Mouse (Mus musculus) frontal cortex, postnatal 36 days (tissue): Measurements from ENCODE around the gene Pef1.

Source experiments
- DNase-seq, 2 experiments: peaks; one replicate each; pipeline ENCODE4 v3.0.0; 2022; ENCODE audit warnings: low spot score in 2 of 2

Pef1 gene

DNA sequence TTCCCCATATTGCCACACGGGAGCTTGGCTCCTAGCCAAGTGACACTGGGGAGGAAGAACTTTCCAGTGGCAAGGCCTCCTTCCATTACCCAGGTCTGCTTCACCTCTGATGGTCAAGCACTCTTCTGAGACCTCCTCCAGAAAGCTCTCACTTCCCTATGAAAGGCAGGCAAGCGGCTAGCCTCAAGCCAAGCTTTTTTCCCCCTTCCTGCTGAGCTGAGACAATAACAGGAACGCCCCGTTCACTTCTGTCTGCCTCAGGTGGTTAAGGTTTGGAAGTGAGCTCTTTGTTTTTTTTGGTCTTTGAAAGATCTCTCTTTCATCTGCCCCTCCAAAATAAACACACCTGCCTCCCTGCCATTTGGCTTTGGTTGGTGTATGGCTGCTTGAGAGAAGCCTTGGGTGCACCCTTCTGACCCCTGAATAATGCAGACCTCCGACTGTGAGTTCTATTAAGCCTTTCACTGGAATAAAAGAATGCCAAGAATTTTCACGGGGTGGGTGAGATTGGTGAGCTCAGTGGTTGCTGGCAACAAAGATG, at the start of gene Pef1:
TSS of gene Pef1 (plus strand) at position 448 of the 541 bp plus-strand sequence.
- DNase-seq = no peak

DNA sequence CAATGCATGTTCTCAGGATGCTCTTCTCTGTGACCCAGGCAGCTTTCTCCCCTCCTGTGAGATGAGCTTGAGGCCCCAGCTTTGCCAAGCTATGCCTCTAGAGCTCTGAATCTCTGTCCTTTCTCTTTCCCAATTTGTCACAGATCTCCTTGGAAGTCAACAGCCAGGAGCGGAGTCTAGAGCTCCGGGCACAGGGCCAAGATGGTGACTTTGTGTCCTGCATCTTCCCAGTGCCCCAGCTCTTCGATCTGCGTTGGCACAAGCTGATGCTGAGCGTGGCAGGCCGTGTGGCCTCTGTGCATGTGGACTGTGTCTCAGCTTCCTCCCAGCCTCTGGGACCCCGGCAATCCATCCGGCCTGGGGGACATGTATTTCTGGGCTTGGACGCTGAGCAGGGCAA, 49.2 kb upstream of the Pef1 start:
- DNase-seq = no peak

DNA sequence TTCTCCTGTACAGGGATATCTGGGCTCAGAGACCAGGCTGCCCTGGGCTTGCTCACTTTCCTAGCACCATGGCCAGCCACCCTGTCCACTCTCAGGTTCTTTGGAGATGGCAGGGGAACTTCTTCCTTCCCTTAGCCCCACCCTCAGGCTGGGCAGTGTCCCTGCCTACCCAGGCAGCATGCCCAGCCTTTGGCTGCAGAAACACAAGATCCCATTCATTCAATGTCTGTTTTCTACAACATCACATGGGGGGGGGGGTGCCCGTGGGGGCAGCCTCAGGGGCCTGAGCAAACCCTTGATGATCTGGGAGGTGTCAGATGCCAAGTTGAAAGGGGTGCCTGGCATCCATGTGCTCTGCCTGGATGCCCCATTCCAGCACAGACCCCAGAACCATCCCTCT, 47.6 kb upstream of the Pef1 start:
- no peak for DNase-seq

DNA sequence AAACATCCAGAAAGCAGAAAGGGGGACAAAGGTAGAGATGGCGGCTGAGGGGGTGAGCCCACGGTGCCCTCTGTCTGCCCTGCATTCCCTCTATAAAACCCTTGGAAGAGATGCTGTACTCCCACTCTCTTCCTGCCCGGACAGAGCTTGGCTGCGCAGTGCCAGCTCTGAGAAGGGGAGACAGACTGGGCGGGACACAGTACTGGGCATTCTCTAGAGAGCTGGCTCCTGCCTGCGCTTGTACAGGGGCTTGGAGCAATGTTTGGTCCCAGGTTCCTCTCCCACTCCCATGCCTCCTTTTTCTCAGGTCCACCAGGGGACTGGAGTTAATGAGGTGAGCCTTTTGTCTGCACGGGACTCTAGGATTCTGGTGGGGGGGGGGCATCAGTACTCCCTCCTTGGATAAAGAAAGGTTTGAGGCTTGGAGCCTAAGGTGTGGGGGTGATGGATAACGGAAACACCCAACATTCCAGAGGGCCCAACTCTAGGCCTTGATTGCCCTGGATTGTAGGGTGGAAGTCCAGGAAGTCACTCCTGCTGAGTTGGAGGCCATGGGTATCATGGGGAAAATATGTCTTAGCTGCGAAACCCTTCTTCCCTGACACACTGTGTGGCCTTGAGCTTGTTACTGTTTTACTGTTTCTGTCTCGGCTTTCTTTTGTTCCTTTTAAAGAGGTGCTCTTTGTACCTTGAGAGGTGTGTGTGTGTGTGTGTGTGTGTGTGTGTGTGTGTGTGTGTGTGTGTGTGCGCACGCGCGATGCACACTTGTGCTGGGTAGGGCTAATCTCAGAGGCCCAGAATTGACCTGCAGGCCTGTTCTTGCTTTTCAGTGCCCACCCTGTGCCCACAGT, 47.0 kb upstream of the Pef1 start:
- DNase-seq = no peak

DNA sequence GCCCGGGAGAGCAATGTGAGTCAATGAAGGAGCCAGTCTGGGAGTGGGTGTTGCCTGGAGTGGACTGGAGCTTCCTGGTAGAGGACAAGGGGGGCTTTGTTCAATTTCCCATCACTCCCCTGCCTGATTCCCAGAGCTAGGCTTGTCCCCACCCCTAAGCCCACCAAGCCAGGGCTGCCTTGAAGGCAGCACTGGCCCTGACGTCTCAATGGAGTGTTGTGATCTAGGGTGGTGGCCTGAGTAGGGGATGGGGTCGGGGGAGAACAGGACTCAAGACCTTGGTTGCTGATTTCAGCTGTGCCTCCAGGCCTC, 46.4 kb upstream of the Pef1 start:
- DNase-seq = no peak

DNA sequence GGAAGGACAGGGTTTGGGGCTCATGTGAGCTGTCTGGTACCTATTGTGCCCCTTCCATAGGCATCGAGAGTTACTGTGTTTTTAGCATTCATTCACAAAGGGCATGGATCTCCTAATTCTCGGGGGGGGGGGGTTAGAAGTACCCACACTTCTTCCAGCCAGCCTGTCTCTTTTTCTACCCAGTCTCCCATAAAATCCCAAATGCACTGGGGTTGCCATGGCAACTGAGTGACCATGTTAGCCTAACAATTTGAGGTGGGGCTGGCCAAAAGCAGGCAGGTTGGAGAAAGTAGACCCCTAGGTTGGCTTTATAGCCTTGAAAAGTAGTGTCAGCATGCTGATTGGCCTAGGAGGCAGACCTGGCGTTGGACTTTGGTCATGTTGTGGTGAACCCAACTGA, 45.9 kb upstream of the Pef1 start:
- no peak for DNase-seq

DNA sequence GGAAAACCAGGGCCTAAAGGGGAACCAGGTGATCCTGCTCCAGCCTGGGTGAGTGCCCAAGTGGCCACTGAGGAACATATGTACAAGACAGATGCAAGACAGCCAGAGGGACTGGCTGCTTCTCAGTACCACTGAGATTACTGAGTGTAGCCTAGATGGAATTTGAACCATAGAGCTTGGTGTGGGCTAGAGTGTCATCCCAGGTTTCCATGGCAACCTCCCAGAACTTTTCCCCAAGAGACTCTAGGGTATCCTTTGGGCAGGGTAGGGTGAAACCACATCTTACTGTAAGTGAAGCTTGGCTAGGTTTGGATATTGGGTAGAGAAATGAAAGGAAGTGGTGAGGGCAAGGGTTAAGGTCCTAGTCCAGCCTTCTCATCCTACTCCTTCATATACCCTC, 41.4 kb upstream of the Pef1 start:
- DNase-seq = no peak

DNA sequence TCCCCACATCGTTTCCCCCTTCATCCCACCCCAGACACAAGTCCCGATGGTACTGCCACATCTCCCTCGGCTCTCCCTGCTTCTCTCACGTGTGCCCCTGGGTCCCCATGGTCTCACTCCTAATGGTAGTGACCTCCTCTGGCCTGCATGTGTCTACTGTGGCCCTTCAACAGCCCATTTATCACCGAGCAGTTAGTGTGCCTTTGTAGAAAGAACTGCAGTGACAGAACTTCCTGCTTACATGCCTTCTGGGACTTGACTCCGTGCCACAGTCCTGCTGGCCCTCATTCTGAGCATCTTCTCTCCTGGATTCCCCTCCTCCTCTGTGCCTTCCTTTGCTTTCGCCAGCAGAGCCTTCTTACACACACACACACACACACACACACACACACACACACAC, 39.2 kb upstream of the Pef1 start:
- no peak for DNase-seq

DNA sequence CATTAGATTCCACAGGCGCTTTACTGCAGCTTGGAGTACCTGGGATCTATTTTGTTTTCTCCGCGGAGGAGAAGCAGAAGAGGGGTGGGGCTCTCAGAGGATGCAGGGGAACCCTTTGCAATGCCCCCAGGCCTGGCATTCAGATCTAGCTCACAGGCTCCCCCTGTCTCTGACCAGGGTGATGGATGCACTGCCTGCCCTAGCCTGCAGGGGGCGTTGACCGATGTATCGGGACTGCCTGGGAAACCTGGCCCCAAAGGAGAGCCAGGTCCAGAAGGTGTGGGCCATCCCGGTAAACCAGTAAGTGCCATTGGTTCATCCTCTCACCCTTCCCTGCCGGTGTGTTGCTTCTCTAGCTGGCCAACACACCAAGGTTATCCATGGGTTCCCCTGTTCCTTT, 35.5 kb upstream of the Pef1 start:
- DNase-seq = no peak

DNA sequence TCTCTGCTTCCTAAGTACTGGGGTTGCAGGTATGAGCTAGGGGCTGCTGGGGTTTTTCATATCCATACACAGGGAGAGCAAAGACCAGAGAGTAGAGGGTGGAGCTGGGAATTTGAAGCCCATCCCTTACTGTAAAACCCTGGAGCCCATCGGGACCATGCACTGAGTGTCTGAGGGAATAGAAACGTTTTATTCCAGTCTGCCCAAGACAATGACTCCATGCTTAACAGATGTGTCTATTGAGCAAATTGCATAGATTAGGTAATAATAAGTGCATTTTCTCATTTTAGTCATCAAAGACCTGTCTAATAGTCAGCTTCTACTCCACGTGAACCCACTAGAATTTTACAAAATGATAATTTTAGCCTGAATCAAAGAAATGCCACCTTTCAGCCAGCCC, 31.8 kb upstream of the Pef1 start:
- no peak for DNase-seq

DNA sequence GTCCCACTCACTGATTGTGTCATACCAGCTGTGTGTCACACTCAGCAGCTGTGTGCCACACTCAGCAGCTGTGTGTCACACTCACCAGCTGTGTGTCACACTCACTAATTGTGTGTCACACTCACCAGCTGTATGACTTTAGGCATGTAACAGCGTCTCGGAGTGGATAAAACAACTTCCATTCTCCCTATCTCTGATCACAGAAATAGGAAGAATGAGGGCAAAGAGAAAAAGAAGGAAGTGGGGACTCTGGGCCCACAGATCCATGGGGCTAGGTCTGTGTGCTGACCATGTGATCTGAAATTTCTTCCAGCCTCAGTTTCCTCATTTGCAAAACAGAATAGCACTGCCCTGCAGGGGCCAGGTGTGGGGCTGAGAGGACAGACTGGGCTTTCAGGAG, 30.6 kb upstream of the Pef1 start:
- DNase-seq = no peak

DNA sequence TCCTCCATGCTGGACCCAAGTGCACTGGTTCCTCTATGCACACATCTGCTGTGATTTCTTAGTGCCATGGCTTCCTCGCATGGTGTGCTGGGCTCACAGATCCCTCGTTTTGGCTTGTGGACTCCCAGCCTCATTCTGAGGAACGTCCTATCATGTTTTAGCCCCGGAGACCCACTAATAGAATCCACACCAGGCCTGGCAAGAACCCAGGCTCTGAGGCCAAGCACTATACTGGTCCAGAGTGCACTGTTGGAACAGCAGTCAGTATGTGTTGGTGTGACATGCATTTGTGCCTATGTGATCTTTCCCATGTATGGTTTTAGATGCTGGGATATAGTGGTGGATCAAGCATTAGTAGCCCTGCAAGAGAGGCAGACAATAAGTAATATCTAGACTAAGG, 29.0 kb upstream of the Pef1 start:
- DNase-seq = no peak

DNA sequence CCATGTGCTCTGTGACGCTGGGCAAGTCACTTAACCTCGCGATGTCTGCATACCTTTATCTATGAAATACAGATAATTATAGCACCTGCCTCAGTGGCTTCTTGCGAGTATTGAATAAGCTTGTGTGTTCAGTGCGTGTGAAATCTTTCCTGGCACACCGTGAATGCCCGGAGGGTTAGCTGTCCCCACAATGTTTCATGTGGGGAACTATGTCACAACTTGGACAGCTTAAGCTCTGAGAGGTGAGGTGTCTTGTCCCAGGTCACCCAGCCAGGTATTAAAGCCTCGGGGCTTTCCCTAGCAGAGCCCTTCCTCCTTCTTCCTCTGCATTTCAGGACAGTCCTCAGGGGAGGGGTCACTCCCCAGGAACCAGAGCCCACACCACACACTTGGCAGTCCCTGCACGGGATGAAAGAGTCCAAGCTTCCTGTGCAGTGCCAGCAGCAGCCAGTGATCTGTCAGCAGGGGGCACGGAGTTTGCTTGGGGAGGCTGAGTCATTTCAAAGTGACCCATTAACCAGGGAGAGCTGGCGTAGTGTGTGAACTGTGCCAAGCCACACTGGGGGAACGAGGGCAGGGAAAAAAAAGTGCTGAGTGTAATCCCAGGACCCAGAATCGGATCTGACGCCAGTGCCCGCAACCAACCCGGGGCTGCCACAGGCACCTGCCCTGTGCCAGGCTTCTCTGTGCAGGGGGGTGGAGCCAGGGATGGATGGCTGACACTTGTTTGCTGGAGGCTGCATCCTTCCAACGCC, 27.4 kb upstream of the Pef1 start:
- DNase-seq = peak in 1 of 2 experiments; percentile 35

DNA sequence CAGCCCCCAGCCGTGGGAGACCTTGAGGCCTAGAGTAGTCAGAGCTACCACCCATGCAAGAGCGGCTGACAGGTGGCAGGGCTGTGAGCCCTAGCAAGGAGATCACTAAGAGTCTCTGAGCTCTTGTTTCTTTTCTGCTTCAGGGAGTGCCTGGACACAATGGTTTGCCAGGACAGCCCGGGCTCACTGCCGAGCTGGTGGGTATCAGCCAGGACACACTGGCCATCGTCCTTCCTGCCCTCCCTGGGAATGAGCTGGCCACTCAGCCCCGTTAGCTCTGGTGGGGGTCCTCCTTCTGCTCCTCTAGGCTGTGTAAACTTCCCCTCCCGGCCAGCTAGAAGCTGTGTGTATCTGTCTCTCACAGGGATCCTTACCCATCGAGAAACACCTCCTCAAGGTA, 25.5 kb upstream of the Pef1 start:
- no peak for DNase-seq

DNA sequence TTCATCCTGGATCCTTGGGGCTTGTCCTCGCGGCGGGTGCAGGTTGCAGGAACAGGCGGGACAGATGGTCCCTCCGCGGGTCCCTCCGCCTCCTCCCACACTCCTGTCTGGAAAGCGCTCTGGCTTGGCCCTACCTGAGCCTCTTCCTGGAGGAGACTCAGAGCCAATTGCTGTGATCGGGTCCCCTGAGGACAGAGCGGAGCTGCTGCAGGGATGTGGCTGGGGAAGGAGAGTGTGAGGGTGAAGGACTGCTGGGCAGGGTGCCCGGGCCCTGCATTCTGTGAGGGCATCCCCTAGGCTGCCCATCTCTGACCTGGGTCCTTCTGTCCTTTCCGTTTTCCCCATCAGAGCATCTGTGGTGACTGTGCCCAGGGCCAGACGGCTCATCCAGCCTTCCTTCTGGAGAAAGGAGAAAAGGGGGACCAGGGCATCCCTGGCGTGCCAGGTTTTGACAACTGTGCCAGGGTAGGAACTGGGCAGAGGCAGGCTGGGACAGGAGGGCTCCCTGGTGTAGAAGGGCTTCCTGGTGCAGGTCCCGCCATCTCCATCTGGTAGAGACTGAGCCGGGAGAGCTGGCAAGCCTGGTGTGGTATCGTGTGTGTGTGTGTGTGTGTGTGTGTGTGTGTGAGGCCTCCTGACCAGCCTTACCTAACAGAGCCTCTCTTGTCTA, 23.4 kb upstream of the Pef1 start:
- DNase-seq = peak; percentile 36 to 38

DNA sequence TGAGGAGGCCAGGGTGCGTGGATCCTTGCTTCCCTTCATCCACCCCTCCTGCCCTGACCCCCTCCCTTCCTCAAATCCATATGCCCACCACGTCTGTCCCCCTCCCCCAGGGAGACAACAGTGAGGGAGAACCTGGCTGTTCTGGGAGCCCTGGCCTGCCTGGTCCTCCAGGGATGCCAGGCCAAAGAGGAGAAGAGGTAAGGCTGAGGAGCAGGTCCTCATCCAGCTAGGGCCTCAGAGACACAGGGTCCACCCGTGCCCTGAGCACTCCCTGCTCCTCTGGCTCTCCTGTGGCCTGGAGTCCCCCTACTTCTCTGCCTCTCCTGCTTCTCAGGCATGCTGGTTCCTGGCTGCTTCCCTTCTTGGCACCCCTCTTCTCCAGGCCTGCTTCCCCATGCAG, 22.8 kb upstream of the Pef1 start:
- no peak for DNase-seq

DNA sequence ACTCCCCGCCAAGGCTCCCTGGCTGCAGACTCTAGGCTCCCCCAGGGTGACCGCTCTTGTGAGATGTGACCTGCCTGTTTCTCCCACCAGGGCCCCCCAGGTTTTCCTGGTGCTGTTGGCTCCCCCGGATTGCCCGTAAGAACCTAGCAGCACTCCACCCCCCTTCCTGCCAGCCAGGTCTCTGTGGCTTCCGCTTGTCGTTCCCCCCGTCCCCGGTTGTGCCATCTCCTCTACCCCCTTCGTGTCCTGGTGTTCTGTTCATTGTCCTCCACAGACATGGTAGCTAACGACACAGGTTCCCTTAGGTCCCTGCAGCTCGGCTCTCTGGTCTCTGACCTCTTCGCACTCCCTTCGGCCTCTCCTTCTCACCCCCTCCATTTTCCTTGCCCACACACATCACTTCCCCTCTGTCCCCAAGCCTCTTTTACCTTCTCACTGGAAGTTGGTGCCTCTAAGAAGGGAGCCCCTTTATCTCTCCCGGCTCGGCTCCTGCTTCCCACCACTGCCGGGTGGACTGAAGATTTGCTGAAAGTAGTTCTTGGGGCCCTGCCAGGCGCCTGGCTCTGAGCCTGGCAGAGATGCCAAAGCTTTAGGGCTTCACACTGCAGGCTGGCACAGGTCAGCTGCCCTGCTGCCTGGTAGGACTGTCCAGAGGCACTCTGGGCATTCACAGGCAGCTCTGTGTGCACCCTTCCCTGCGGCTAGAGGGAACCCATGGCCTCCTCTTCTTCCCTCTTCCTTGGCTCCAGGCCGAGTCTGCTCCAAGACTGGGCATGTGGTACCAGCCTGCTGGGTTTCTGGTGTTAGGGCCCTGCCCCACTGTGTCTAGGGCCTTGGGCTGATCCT, 20.8 kb upstream of the Pef1 start:
- DNase-seq = peak; percentile 69 to 75

DNA sequence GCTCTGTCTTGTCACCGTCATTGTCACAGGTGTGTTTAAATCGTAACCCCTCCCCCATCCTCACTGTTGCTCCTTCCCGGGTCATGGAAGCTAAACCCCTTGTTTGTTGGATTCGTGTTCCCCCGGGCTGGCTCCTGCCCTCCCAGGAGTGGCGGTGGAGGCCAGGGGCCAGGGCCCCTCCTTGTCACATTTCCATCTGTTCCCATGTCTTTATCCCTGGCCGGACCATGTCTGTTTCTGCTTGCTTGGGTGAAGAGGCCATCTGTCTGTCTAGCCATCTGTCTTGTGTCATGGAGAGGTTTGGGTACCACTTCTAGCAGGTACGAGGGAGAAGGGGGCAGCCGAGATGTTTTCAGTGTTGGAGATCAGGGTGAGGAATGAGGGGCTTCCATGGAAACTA, 20.1 kb upstream of the Pef1 start:
- DNase-seq = no peak

DNA sequence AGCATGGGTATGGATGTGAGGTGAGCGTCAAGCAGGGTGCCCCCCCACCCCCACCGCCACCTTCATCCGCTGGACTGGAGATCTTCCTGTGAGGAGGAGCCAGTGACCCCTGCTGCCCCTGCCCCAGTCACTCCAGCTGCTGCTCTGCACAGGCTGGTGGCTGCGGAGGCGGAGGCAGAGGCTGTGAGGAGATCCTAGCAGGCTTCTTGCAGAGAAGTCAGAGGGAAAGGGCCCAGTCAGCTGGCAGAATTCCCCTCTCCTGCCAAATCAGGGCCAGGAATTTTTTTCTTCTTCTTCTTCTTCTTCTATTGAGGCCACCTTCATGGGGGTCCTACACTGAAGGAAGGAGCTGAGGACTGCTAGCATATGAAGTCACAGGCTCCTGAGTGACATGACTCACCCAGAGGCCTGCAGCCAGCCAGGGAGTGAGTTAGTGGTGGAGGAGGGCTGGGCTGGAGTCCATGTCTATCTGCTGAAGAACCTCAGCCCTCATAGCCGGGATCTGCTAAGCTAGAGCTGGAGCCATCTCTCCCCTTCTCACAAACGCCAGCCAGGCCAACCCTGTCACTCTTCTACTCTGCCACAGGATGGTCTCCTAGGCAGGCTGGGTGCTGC, 17.9 kb upstream of the Pef1 start:
- peak in 1 of 2 experiments; percentile 36 for DNase-seq

DNA sequence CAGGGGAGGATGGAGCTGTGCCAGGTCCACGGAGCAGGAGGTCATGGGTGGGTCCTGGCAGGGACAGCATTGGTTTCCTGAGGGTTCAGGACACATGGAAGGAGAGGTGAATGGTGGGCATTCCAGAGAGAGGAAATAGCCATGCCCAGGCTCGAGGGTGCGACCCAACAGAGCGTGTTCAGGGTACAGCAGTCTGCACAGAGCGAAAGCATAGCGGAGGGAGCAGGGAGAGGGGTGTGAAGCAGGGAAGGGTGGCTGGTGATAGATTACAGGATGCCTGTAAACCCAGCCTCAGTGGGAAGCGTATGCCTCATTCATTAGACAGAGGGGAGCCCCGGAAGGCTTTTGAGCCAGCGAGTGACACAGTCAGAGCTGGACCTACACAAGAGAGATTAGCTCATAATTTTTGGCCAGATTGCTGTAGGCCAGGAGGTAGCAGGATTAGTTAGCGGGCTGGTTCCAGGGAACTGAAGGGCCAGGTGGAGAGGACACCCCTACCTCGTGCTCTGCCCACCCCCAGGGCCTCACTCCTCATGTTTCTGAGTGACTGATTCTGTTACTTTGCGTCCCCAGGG, 17.0 kb upstream of the Pef1 start:
- DNase-seq = no peak

DNA sequence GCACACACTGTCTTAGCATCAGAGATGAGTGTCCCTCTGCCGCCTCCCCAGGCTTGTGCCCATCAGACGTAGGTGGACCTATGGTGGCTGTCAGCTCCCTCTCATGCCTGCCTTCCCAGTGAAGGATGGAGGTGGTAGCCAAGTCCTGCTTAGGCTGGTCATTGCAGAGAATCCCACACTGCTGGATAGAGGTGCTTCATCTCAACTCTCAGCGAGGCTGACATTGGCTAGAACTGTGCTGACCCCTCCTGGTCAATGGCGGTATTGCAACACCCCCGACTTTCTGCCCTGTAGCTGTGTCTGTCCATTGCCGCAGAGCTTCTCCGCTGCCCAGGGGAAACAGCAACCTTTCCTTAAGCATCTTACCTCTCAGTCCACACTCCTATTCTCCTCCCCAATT, 15.1 kb upstream of the Pef1 start:
- DNase-seq = peak; percentile 97 to 98
